Mouse (Mus musculus): ENCODE measurements at regions not wholly inside any gene's neighbourhood (a gene's known extent, or its start where the extent isn't known, plus 50 kb on each side); places are given as distances from the start of the nearest gene placed in this dataset.

DNA sequence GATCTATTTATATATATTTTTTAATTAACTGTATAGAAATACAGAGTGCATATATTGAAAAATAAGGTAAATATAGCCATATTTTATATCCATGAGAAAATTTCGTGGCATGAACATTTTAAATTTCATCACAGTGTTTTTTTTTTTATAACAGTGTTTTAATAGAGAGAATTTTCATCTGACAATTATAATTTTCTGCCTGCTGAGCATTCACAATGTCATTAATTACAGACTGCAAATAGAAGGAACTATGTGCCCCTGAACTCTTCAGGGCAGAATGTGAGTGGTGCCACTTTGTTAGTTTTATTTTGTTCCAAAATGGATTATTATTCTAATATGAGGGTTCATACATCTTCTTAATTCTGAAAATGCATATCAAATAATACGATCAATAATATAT, 358.3 kb upstream of the C030005K15Rik start:
- 50% methylated on average over 2 of the region's 2 CpGs for WGBS (ENCODE audit: insufficient replicate concordance)
- H3K4me3 ChIP-seq (ENCODE audit: low read depth, low read length): no peak overlapping the region
- no peaks in the 10 kb centered on the region for H3K4me1 ChIP-seq (ENCODE audit: insufficient read depth)
- no peak overlapping the region for H3K27ac ChIP-seq (ENCODE audit: low read depth)
- ATAC-seq (no peak), DNase-seq (no peak)
- no peaks in the 10 kb centered on the region for H3K27me3 ChIP-seq (ENCODE audit: insufficient read depth, low read length)
- H3K9me3 ChIP-seq (ENCODE audit: low read length): no peaks in the 10 kb centered on the region
- H3K9ac ChIP-seq (replicated peaks): no peak overlapping the region
- no peaks in the 10 kb centered on the region for H3K36me3 ChIP-seq (replicated peaks; ENCODE audit: insufficient read depth, low read length)
- TF ChIP-seq EP300 (IDR thresholded peaks at IDR 0.05; ENCODE audit: low read depth): no peak
- no peak overlapping the region for H3K4me2 ChIP-seq (ENCODE audit: low read depth, low read length)

GRCm38 (mm10) chr10:98116296-98116695, 389.7 kb upstream of the C030005K15Rik start:
- Histone ChIP-seq H3K4me3 (ENCODE audit: low read depth, low read length) (no peak overlapping the region), H3K9ac (replicated peaks) (no peak overlapping the region), H3K27ac (ENCODE audit: low read depth) (no peak overlapping the region), H3K4me1 (ENCODE audit: insufficient read depth) (no peaks in the 10 kb centered on the region), H3K36me3 (replicated peaks; ENCODE audit: insufficient read depth, low read length) (no peaks in the 10 kb centered on the region), H3K27me3 (ENCODE audit: insufficient read depth, low read length) (no peaks in the 10 kb centered on the region), H3K9me3 (ENCODE audit: low read length) (no peaks in the 10 kb centered on the region), H3K4me2 (ENCODE audit: low read depth, low read length) (no peak overlapping the region)
- 77% methylated on average over 5 of the region's 5 CpGs for WGBS (ENCODE audit: insufficient replicate concordance)
- TF ChIP-seq CTCF (IDR thresholded peaks at IDR 0.05; ENCODE audit: low read depth): no peak
- TF ChIP-seq EP300 (IDR thresholded peaks at IDR 0.05; ENCODE audit: low read depth): no peak
- DNase-seq (no peak), ATAC-seq (no peak)

GRCm38 (mm10) chr10:98125713-98126112, 399.2 kb upstream of the C030005K15Rik start:
- Histone ChIP-seq H3K4me1 (ENCODE audit: insufficient read depth) (no peaks in the 10 kb centered on the region), H3K9ac (replicated peaks) (no peak overlapping the region), H3K27ac (ENCODE audit: low read depth) (no peak overlapping the region), H3K9me3 (ENCODE audit: low read length) (no peaks in the 10 kb centered on the region), H3K4me3 (ENCODE audit: low read depth, low read length) (no peak overlapping the region), H3K36me3 (replicated peaks; ENCODE audit: insufficient read depth, low read length) (no peaks in the 10 kb centered on the region), H3K27me3 (ENCODE audit: insufficient read depth, low read length) (no peaks in the 10 kb centered on the region), H3K4me2 (ENCODE audit: low read depth, low read length) (no peak overlapping the region)
- WGBS (ENCODE audit: insufficient replicate concordance): 76% methylated on average over 1 of the region's 1 CpGs
- TF ChIP-seq CTCF (IDR thresholded peaks at IDR 0.05; ENCODE audit: low read depth) (no peak), EP300 (IDR thresholded peaks at IDR 0.05; ENCODE audit: low read depth) (no peak)
- ATAC-seq (no peak), DNase-seq (no peak)

- no peak for DNase-seq
- Histone ChIP-seq H3K4me1 (ENCODE audit: insufficient read depth) (no peaks in the 10 kb centered on the region), H3K4me2 (ENCODE audit: low read depth, low read length) (no peak overlapping the region), H3K36me3 (replicated peaks; ENCODE audit: insufficient read depth, low read length) (no peaks in the 10 kb centered on the region), H3K27me3 (ENCODE audit: insufficient read depth, low read length) (no peaks in the 10 kb centered on the region), H3K9ac (replicated peaks) (no peak overlapping the region), H3K4me3 (ENCODE audit: low read depth, low read length) (no peak overlapping the region), H3K27ac (ENCODE audit: low read depth) (no peak overlapping the region), H3K9me3 (ENCODE audit: low read length) (no peaks in the 10 kb centered on the region)
- 76% methylated on average over 1 of the region's 1 CpGs for WGBS (ENCODE audit: insufficient replicate concordance)
- TF ChIP-seq CTCF (IDR thresholded peaks at IDR 0.05; ENCODE audit: low read depth): no peak
- no peak for TF ChIP-seq EP300 (IDR thresholded peaks at IDR 0.05; ENCODE audit: low read depth)
- ATAC-seq: no peak
Observed at GRCm38 (mm10) chr10:98135026-98135425, 408.5 kb upstream of the C030005K15Rik start.

DNA sequence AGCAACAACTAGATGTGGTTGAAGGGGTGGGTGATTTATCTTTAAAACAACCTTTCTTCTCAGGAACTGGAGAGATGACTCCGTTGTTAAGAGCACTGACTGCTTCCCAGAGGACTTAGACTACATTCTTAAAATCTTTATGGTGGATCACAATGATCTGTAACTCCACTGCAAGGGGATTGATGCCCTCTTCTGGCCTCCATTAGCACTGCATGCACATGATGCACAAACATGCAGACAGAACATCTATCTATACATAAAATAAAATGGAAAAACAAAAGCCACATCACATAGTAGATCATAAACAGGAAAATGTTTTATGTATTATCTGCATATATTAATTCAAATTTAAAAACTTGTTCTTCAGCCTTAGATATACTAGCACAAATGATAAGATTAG, 419.2 kb upstream of the C030005K15Rik start:
- Histone ChIP-seq H3K27ac (ENCODE audit: low read depth) (no peak overlapping the region), H3K27me3 (ENCODE audit: insufficient read depth, low read length) (no peaks in the 10 kb centered on the region), H3K4me2 (ENCODE audit: low read depth, low read length) (no peak overlapping the region), H3K4me3 (ENCODE audit: low read depth, low read length) (no peak overlapping the region), H3K36me3 (replicated peaks; ENCODE audit: insufficient read depth, low read length) (no peaks in the 10 kb centered on the region), H3K9me3 (ENCODE audit: low read length) (no peaks in the 10 kb centered on the region), H3K9ac (replicated peaks) (no peak overlapping the region), H3K4me1 (ENCODE audit: insufficient read depth) (no peaks in the 10 kb centered on the region)
- ATAC-seq: no peak
- DNase-seq: no peak
- TF ChIP-seq EP300 (IDR thresholded peaks at IDR 0.05; ENCODE audit: low read depth): no peak
- TF ChIP-seq CTCF (IDR thresholded peaks at IDR 0.05; ENCODE audit: low read depth): no peak
- WGBS (ENCODE audit: insufficient replicate concordance): 42% methylated on average over 1 of the region's 1 CpGs

- Histone ChIP-seq H3K4me3 (ENCODE audit: low read depth, low read length) (no peak overlapping the region), H3K27me3 (ENCODE audit: insufficient read depth, low read length) (no peaks in the 10 kb centered on the region), H3K27ac (ENCODE audit: low read depth) (no peak overlapping the region), H3K4me2 (ENCODE audit: low read depth, low read length) (no peak overlapping the region), H3K36me3 (replicated peaks; ENCODE audit: insufficient read depth, low read length) (no peaks in the 10 kb centered on the region), H3K4me1 (ENCODE audit: insufficient read depth) (no peaks in the 10 kb centered on the region), H3K9me3 (ENCODE audit: low read length) (no peaks in the 10 kb centered on the region), H3K9ac (replicated peaks) (no peak overlapping the region)
- WGBS (ENCODE audit: insufficient replicate concordance): 69% methylated on average over 9 of the region's 9 CpGs
- no peak for DNase-seq
- no peak for TF ChIP-seq EP300 (IDR thresholded peaks at IDR 0.05; ENCODE audit: low read depth)
- no peak for TF ChIP-seq CTCF (IDR thresholded peaks at IDR 0.05; ENCODE audit: low read depth)
- no peak for ATAC-seq
Observed at GRCm38 (mm10) chr10:98146998-98147863, 420.7 kb upstream of the C030005K15Rik start.

All from liver, postnatal 0 days (tissue).